Mouse (Mus musculus): ENCODE results near the gene Gusb. TPM values are rescaled to one million over a fixed set of nuclear protein-coding genes. Genes with fewer than 3 reads are reported as not detected.

Gusb gene
- 10 to 100 TPM; 55.2 to 64.1 TPM for total RNA-seq (2023)

DNA sequence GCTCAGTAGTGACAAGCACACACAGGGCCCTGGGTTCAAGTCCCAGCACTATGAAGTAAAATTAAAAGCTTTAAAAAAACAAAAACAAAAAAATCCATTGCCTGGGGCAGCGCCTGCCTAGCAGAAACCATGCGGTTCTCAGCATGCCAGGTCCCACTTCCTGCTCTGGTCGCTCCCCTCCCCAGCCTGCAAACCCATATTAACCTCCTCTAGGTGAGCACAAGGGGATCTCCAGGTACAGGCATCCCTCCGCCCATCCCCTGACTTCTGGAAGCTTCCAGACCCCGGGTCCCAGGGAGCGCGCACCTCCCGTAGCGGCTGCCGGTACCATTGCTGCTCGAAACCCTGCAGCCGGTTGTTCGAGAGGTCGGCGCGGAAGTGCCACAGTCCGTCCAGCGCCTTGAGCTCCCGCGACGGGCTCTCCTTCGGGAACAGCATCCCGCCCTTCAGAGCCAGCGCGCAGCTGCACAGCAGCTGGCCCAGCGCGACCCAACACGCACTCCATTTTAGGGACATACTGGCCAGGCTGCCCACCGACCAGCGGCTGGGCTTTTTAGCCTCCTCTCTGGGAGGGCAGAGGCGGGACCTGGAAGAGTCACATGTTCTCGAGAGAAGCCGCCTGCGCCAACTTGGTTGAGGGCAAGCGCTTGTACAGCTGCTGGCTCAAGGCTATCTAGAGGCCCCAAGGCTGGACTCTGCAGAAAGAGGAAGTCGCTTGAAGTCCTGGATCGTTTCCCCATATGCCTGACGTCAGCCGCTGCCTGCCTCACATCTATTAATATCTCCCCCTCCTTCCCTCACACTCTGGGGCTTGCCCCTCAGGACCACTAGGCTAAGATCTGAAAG lies at the start of gene Gusb:
TSS of gene Gusb (minus strand) at position 749 of the 846 bp plus-strand sequence.

DNA sequence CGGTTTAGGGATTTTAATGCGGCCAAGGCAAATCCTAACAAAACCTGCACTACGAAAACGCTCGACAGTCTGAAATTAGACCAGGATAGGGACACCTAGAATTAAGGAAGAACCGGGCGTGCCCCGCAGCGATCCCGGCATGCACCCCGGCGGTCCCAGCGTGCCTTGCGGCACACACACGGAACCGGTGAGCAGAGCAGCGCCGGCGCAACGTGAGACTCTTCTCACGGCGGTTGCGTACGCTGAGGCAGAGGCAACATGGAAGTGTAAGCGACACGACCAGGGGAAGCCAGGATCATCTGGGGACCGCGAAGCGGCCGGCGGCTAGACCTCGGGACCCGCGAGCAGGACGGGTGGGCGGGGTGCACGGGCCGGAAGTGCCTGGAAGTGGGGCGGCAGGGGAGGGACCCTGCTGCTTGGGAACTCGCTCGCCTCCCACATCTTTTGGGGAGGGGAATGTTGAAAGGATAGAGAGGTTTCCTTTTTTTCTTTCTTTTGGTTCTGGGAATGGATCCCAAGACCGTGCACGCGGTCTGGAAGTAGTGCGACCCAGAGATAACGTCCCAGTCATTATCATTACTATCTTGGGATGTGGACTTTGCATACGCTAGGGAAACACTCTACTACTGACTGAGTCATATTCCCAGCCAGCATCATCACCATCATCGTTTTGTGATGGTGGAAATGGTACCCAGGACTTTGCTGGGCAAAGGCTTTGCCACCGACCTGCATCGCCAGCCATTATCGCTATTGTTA lies 26.5 kb upstream of the Gusb start, which contains the start of the genes Asl and Crcp:
TSS of gene Asl (minus strand) at position 106 of the 756 bp plus-strand sequence.
TSS of gene Crcp (plus strand) at position 149 of the 756 bp plus-strand sequence.

DNA sequence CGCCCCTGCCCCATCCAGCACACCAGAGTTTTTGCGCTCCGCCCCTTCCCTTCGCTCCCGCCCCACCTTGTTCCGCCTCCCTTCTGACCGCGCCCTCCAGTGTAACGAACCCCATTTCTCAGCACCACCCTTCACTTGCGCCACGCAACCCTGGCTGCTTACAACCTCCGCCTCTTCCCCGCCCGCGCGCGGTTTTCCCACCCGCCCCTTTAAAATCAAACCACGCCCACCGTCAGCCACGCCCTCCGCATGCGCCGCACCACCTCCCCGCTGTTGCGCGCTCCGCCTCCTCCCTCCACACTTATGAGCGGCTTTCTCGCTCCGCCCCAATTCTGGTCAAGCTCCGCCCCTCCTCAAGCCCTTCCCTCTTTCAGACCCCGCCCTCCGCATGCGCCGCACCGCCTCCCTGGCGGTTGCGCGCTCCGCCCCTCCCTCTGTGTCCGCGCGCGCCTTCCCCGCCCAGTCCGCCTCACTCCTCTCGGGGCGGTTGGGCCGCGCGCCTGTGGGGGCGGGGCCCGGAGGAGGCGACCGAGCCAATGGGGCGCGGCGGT lies 61.3 kb downstream of the Gusb start, which contains the start of gene Vkorc1l1:
TSS of gene Vkorc1l1 (plus strand) at position 476 of the 551 bp plus-strand sequence.

Other genes starting within 250 kb of the Gusb start
- gene Psph, start 215.6 kb downstream of the Gusb start, total RNA-seq (2023), result 1 to 10 TPM; 6.9 to 7.5 TPM
- gene Sumf2, start 156.1 kb downstream of the Gusb start, total RNA-seq (2023), result 1 to 10 TPM; 6.0 to 8.9 TPM
- gene Chchd2, start 115.6 kb downstream of the Gusb start, total RNA-seq (2023), result 100 to 1,000 TPM; 132 to 134 TPM
- under 1 TPM; 0.18 to 0.56 TPM for gene Zbed5, start 107.3 kb downstream of the Gusb start, total RNA-seq (2023)
- gene Phkg1, start 104.5 kb downstream of the Gusb start, total RNA-seq (2023), result under 1 TPM; 0.24 to 0.62 TPM
- gene Nupr1l, start 94.5 kb downstream of the Gusb start, total RNA-seq (2023), result 1 to 10 TPM in 1 of 2 experiments, under 1 TPM in 1; 0.18 to 3.2 TPM
- 10 to 100 TPM; 16.8 to 18.7 TPM for gene Vkorc1l1, start 61.1 kb downstream of the Gusb start, total RNA-seq (2023)
- gene Asl, start 26.2 kb upstream of the Gusb start, total RNA-seq (2023), result 10 to 100 TPM; 25.7 to 35.5 TPM
- gene Crcp, start 26.2 kb upstream of the Gusb start, total RNA-seq (2023), result 10 to 100 TPM; 16.5 to 19.8 TPM
- gene Tpst1, start 70.3 kb upstream of the Gusb start, total RNA-seq (2023), result 1 to 10 TPM; 2.9 to 3.2 TPM
- gene Kctd7, start 141.8 kb upstream of the Gusb start, total RNA-seq (2023), result 1 to 10 TPM; 3.7 to 6.5 TPM
- 10 to 100 TPM; 87.7 to 94.4 TPM for gene Rabgef1, start 168.7 kb upstream of the Gusb start, total RNA-seq (2023)
- gene Tmem248, start 214.0 kb upstream of the Gusb start, total RNA-seq (2023), result 10 to 100 TPM; 45.2 to 46.6 TPM